Mouse (Mus musculus) forebrain, embryonic 14.5 days (tissue): ENCODE measurements around the gene Pelp1. TPM values are rescaled to one million over a fixed set of nuclear protein-coding genes. Genes with fewer than 3 reads are reported as not detected.

ENCODE experiments used
- ATAC-seq: fragments of 200-750 bp; cut with Nextera tagmentation; 2 replicates; pipeline ENCODE4 v1.8.0; 2017; ENCODE audit warnings: mild to moderate bottlenecking, moderate library complexity
- DNase-seq: peaks from one replicate; pipeline ENCODE4 v3.0.0-alpha.2; 2015; ENCODE audit warnings: low spot score
- H3K27ac ChIP-seq: fragments of 300-500 bp; sonication (generic); 2 replicates; pipeline ENCODE4 v1.5.1; 2014; ENCODE audit warnings: low read depth, mild to moderate bottlenecking, control low read depth, low read length, moderate library complexity
- H3K27me3 ChIP-seq: fragments of 300-500 bp; sonication (generic); replicated peaks from 2 replicates; pipeline ENCODE4 v1.6.1; 2014; ENCODE audit warnings: low read length, control low read depth, mixed read lengths; ENCODE audit not compliant: control insufficient read depth, insufficient read depth
- H3K36me3 ChIP-seq: fragments of 300-500 bp; sonication (generic); 2 replicates; pipeline ENCODE4 v1.6.1; 2014; ENCODE audit warnings: low read length, control low read depth; ENCODE audit not compliant: control insufficient read depth, insufficient read depth
- H3K4me1 ChIP-seq: fragments of 300-500 bp; sonication (generic); 2 replicates; pipeline ENCODE4 v1.6.1; 2014; ENCODE audit warnings: antibody characterized with exemption, low read length, control low read depth; ENCODE audit not compliant: control insufficient read depth, insufficient read depth
- H3K4me2 ChIP-seq: fragments of 300-500 bp; sonication (generic); 2 replicates; pipeline ENCODE4 v1.6.1; 2014; ENCODE audit warnings: mild to moderate bottlenecking, control low read depth, low read length
- H3K4me3 ChIP-seq: fragments of 300-500 bp; sonication (generic); 2 replicates; pipeline ENCODE4 v1.5.1; 2014; ENCODE audit warnings: low read depth, low read length, control low read depth
- H3K9ac ChIP-seq: fragments of 300-500 bp; sonication (generic); 2 replicates; pipeline ENCODE4 v1.6.1; 2014; ENCODE audit warnings: mild to moderate bottlenecking, low read length, control low read depth, moderate library complexity
- H3K9me3 ChIP-seq: fragments of 300-500 bp; sonication (generic); replicated peaks from 2 replicates; pipeline ENCODE4 v1.6.1; 2016; ENCODE audit warnings: low read length, control low read depth, mixed read lengths; ENCODE audit not compliant: control insufficient read depth
- WGBS: fragments of 180-500 bp; shearing (Covaris S2); extraction: QIAGEN DNeasy Blood & Tissue Kit; methylation state at CpG from one replicate; pipeline ENCODE4 v1.1.7; 2014; 5-methylcytosine and 5-hydroxymethylcytosine counted together
- polyA plus RNA-seq: library from polyadenylated mRNA; unstranded; fragments of >200 nt; fragmentation: Nextera tagmentation; extraction: Ambion mirVana; gene quantifications from 2 replicates; pipeline ENCODE4 v1.2.1, GENCODE M21; 2014

Pelp1 gene
- polyA plus RNA-seq, 1 experiment from 2014 or later = 21.4 TPM

- H3K4me3 ChIP-seq = no peak overlapping the region
- no peaks in the 10 kb centered on the region for H3K4me1 ChIP-seq
- ATAC-seq (no peak), DNase-seq (no peak)
- H3K27ac ChIP-seq = no peak overlapping the region
- 89% methylated on average over 3 of the region's 3 CpGs for WGBS
- H3K4me2 ChIP-seq = no peak overlapping the region
- no peaks in the 10 kb centered on the region for H3K27me3 ChIP-seq
- H3K9me3 ChIP-seq = no peaks in the 10 kb centered on the region
- H3K9ac ChIP-seq = no peak overlapping the region
- H3K36me3 ChIP-seq = peaks cover 28% of the 10 kb centered on the region
These were observed 34.1 kb upstream of the Pelp1 start for GRCm38 (mm10) chr11:70443964-70444363.

GRCm38 (mm10) chr11:70441882-70442281 lies 32.1 kb upstream of the Pelp1 start:
- 92% methylated on average over 7 of the region's 7 CpGs for WGBS
- no peaks in the 10 kb centered on the region for H3K27me3 ChIP-seq
- no peaks in the 10 kb centered on the region for H3K4me1 ChIP-seq
- no peak for ATAC-seq
- H3K9me3 ChIP-seq = no peaks in the 10 kb centered on the region
- DNase-seq = no peak
- no peak overlapping the region for H3K4me3 ChIP-seq
- H3K4me2 ChIP-seq = no peak overlapping the region
- peaks cover 49% of the 10 kb centered on the region for H3K36me3 ChIP-seq
- no peak overlapping the region for H3K27ac ChIP-seq
- no peak overlapping the region for H3K9ac ChIP-seq

- WGBS = 95% methylated on average over 4 of the region's 4 CpGs
- Histone ChIP-seq H3K9me3 (no peaks in the 10 kb centered on the region), H3K36me3 (peaks cover 61% of the 10 kb centered on the region), H3K4me2 (no peak overlapping the region), H3K27ac (no peak overlapping the region), H3K4me3 (no peak overlapping the region), H3K9ac (no peak overlapping the region), H3K27me3 (no peaks in the 10 kb centered on the region), H3K4me1 (no peaks in the 10 kb centered on the region)
- ATAC-seq = no peak
- DNase-seq = no peak
These were observed 30.8 kb upstream of the Pelp1 start for GRCm38 (mm10) chr11:70440637-70441036.

GRCm38 (mm10) chr11:70438728-70439374 lies 29.0 kb upstream of the Pelp1 start:
- 87% methylated on average over 7 of the region's 7 CpGs for WGBS
- ATAC-seq = no peak
- peaks cover 64% of the 10 kb centered on the region for H3K36me3 ChIP-seq

GRCm38 (mm10) chr11:70437426-70437825 lies 27.6 kb upstream of the Pelp1 start:
- Histone ChIP-seq H3K9me3 (no peaks in the 10 kb centered on the region), H3K4me2 (no peak overlapping the region), H3K36me3 (peaks cover 64% of the 10 kb centered on the region), H3K4me3 (no peak overlapping the region), H3K27ac (no peak overlapping the region), H3K27me3 (no peaks in the 10 kb centered on the region), H3K9ac (no peak overlapping the region), H3K4me1 (peaks cover 12% of the 10 kb centered on the region)
- no peak for ATAC-seq
- WGBS = 94% methylated on average over 6 of the region's 6 CpGs
- DNase-seq = no peak

More at GRCm38 (mm10) chr11:70438728-70439374, 29.0 kb upstream of the Pelp1 start:
- H3K9me3 ChIP-seq = no peaks in the 10 kb centered on the region
- no peak overlapping the region for H3K4me2 ChIP-seq
- no peak overlapping the region for H3K4me3 ChIP-seq
- H3K27me3 ChIP-seq = no peaks in the 10 kb centered on the region
- no peak for DNase-seq
- peaks cover 5% of the 10 kb centered on the region for H3K4me1 ChIP-seq
- no peak overlapping the region for H3K27ac ChIP-seq
- no peak overlapping the region for H3K9ac ChIP-seq

GRCm38 (mm10) chr11:70435476-70435875 lies 25.6 kb upstream of the Pelp1 start:
- Histone ChIP-seq H3K27me3 (no peaks in the 10 kb centered on the region), H3K4me2 (no peak overlapping the region), H3K36me3 (peaks cover 51% of the 10 kb centered on the region), H3K9me3 (no peaks in the 10 kb centered on the region), H3K9ac (no peak overlapping the region), H3K4me1 (peaks cover 12% of the 10 kb centered on the region), H3K27ac (no peak overlapping the region), H3K4me3 (no peak overlapping the region)
- ATAC-seq (no peak), DNase-seq (no peak)
- 91% methylated on average over 5 of the region's 5 CpGs for WGBS

GRCm38 (mm10) chr11:70433951-70434350 lies 24.1 kb upstream of the Pelp1 start:
- Histone ChIP-seq H3K27me3 (no peaks in the 10 kb centered on the region), H3K36me3 (peaks cover 36% of the 10 kb centered on the region), H3K4me2 (peak overlapping the region; percentile 67), H3K4me1 (peaks cover 12% of the 10 kb centered on the region), H3K27ac (no peak overlapping the region), H3K4me3 (no peak overlapping the region), H3K9ac (peak overlapping the region; percentile 4; the same call in 1 of the 2 replicates), H3K9me3 (no peaks in the 10 kb centered on the region)
- WGBS = 93% methylated on average over 3 of the region's 3 CpGs
- ATAC-seq (no peak), DNase-seq (no peak)

- no peak overlapping the region for H3K27ac ChIP-seq
- H3K4me3 ChIP-seq = peak overlapping the region; percentile 80
- H3K27me3 ChIP-seq = no peaks in the 10 kb centered on the region
- peak overlapping the region; percentile 84 for H3K9ac ChIP-seq
- DNase-seq = no peak
- peaks cover 32% of the 10 kb centered on the region for H3K36me3 ChIP-seq
- 67% methylated on average over 1 of the region's 1 CpGs for WGBS
- peak overlapping the region; percentile 67 for H3K4me2 ChIP-seq
- peaks cover 12% of the 10 kb centered on the region for H3K4me1 ChIP-seq
- no peaks in the 10 kb centered on the region for H3K9me3 ChIP-seq
- no peak for ATAC-seq
These were observed 23.7 kb upstream of the Pelp1 start for GRCm38 (mm10) chr11:70433569-70433943.

GRCm38 (mm10) chr11:70432895-70433568 lies 23.2 kb upstream of the Pelp1 start:
- ATAC-seq = peak; percentile 57
- peak overlapping the region; percentile 84 for H3K9ac ChIP-seq
- peaks cover 12% of the 10 kb centered on the region for H3K4me1 ChIP-seq
- DNase-seq = peak; percentile 58
- H3K27me3 ChIP-seq = no peaks in the 10 kb centered on the region
- peaks cover 27% of the 10 kb centered on the region for H3K36me3 ChIP-seq
- H3K4me3 ChIP-seq = peak overlapping the region; percentile 80
- 5% methylated on average over 15 of the region's 15 CpGs for WGBS
- H3K4me2 ChIP-seq = peak overlapping the region; percentile 67
- peak overlapping the region; percentile 86 for H3K27ac ChIP-seq
- H3K9me3 ChIP-seq = no peaks in the 10 kb centered on the region
